Mouse (Mus musculus) MEL (cell line): ENCODE data around the gene Trim10. TPM values are rescaled to one million over a fixed set of nuclear protein-coding genes. Genes with fewer than 3 reads are reported as not detected.
"Not testable (repeated sequence)": the region's sequence is repeated elsewhere in the genome, so short reads cannot be mapped to it uniquely, and the experiment has no call there.

Experiments used
- DNase-seq: peaks from one replicate; pipeline ENCODE4 v3.0.0; 2011; ENCODE audit warnings: low read depth, low spot score
- H3K27ac ChIP-seq: 2 replicates; pipeline ENCODE4 v1.5.1; 2012; ENCODE audit warnings: low read depth, mild to moderate bottlenecking, control low read depth, low read length, moderate library complexity; ENCODE audit not compliant: control insufficient read depth
- H3K27me3 ChIP-seq, 2 experiments: fragments of 150-350 bp in 1 of 2; sonication (generic) in 1 of 2; 2 replicates each; pipeline ENCODE4 v1.6.1; 2012; ENCODE audit warnings: low read length in 2 of 2, mild to moderate bottlenecking in 2 of 2, improper control_type of control experiment in 1 of 2, moderate library complexity in 1 of 2; ENCODE audit not compliant: insufficient read depth in 2 of 2, control insufficient read depth in 1 of 2
- H3K36me3 ChIP-seq, 2 experiments: 2 replicates each; pipeline ENCODE4 v1.6.1; 2012 to 2014; ENCODE audit warnings: low read length in 2 of 2, improper control_type of control experiment in 1 of 2, inconsistent platforms in 1 of 2, mild to moderate bottlenecking in 1 of 2; ENCODE audit not compliant: insufficient read depth in 2 of 2, control insufficient read depth in 1 of 2
- H3K4me1 ChIP-seq, 2 experiments: fragments of 150-350 bp in 1 of 2; sonication (generic) in 1 of 2; 2 replicates each; pipeline ENCODE4 v1.6.1; 2012; ENCODE audit warnings: low read length in 2 of 2, improper control_type of control experiment in 1 of 2, mild to moderate bottlenecking in 1 of 2; ENCODE audit not compliant: insufficient read depth in 2 of 2, control insufficient read depth in 1 of 2
- H3K4me3 ChIP-seq, 2 experiments: fragments of 150-350 bp in 1 of 2; sonication (generic) in 1 of 2; 2 replicates each; pipeline ENCODE4 v1.5.1; 2012; ENCODE audit warnings: low read depth in 2 of 2, low read length in 2 of 2, mild to moderate bottlenecking in 2 of 2, moderate library complexity in 2 of 2, control low read depth in 1 of 2, improper control_type of control experiment in 1 of 2; ENCODE audit not compliant: control insufficient read depth in 1 of 2, insufficient read depth in 1 of 2
- H3K79me2 ChIP-seq: 2 replicates; pipeline ENCODE4 v1.6.1; 2012; ENCODE audit warnings: mild to moderate bottlenecking, low read length, moderate library complexity; ENCODE audit not compliant: control insufficient read depth, poor library complexity, insufficient read depth
- H3K9ac ChIP-seq: 2 replicates; pipeline ENCODE4 v1.6.1; 2012; ENCODE audit warnings: low read depth, mild to moderate bottlenecking, control low read depth, low read length, moderate library complexity; ENCODE audit not compliant: control insufficient read depth, poor library complexity, severe bottlenecking
- H3K9me3 ChIP-seq: fragments of 150-350 bp; sonication (generic); replicated peaks from 2 replicates; pipeline ENCODE4 v1.6.1; 2012; ENCODE audit warnings: mild to moderate bottlenecking, low read length, improper control_type of control experiment, moderate library complexity; ENCODE audit not compliant: insufficient read depth
- CHD1 ChIP-seq: IDR thresholded peaks from 2 replicates; pipeline ENCODE4 v1.6.1; 2012; ENCODE audit warnings: low read depth, mild to moderate bottlenecking, inconsistent platforms, low read length, improper control_type of control experiment
- CTCF ChIP-seq, 3 experiments: IDR thresholded peaks in 2 of 3; conservative IDR thresholded peaks in 1 of 3; 2 replicates each; pipeline ENCODE4 v1.5.1; 2011 to 2012; ENCODE audit warnings: low read length in 3 of 3, low read depth in 2 of 3, mild to moderate bottlenecking in 2 of 3, improper control_type of control experiment in 1 of 3, inconsistent platforms in 1 of 3, mixed read lengths in 1 of 3, moderate library complexity in 1 of 3; ENCODE audit not compliant: control insufficient read depth in 1 of 3, insufficient read depth in 1 of 3, poor library complexity in 1 of 3, severe bottlenecking in 1 of 3
- ETS1 ChIP-seq: IDR thresholded peaks from 2 replicates; pipeline ENCODE4 v1.6.1; 2012; ENCODE audit warnings: low read depth, mild to moderate bottlenecking, inconsistent platforms, low read length, improper control_type of control experiment, moderate library complexity
- GABPA ChIP-seq: IDR thresholded peaks from 2 replicates; pipeline ENCODE4 v1.6.1; 2012; ENCODE audit warnings: low read depth, mild to moderate bottlenecking, inconsistent platforms, low read length, improper control_type of control experiment, moderate library complexity
- HCFC1 ChIP-seq: IDR thresholded peaks from 2 replicates; pipeline ENCODE4 v1.6.1; 2012; ENCODE audit warnings: low read depth, mild to moderate bottlenecking, inconsistent platforms, low read length, improper control_type of control experiment, moderate library complexity
- MEF2A ChIP-seq: IDR thresholded peaks from 2 replicates; pipeline ENCODE4 v1.6.1; 2014; ENCODE audit warnings: low read depth, mild to moderate bottlenecking, inconsistent platforms, low read length, improper control_type of control experiment; ENCODE audit not compliant: poor library complexity, insufficient replicate concordance, severe bottlenecking; ENCODE audit errors: extremely low read depth
- NELFE ChIP-seq: IDR thresholded peaks from 2 replicates; pipeline ENCODE4 v1.6.1; 2011; ENCODE audit warnings: low read depth, low read length, improper control_type of control experiment
- SIN3A ChIP-seq: IDR thresholded peaks from 2 replicates; pipeline ENCODE4 v1.6.1; 2012; ENCODE audit warnings: low read length, improper control_type of control experiment, inconsistent platforms
- TBP ChIP-seq: IDR thresholded peaks from 2 replicates; pipeline ENCODE4 v1.8.0; 2011; ENCODE audit warnings: low read depth, low read length, improper control_type of control experiment
- UBTF ChIP-seq: IDR thresholded peaks from 2 replicates; pipeline ENCODE4 v1.6.1; 2012; ENCODE audit warnings: low read depth, mild to moderate bottlenecking, inconsistent platforms, low read length, improper control_type of control experiment, moderate library complexity, borderline replicate concordance; ENCODE audit not compliant: insufficient read depth
- ZKSCAN1 ChIP-seq: IDR thresholded peaks from 2 replicates; pipeline ENCODE4 v1.6.1; 2012; ENCODE audit warnings: low read depth, mild to moderate bottlenecking, inconsistent platforms, low read length, improper control_type of control experiment, moderate library complexity
- ZMIZ1 ChIP-seq: IDR thresholded peaks from 2 replicates; pipeline ENCODE4 v1.6.1; 2012; ENCODE audit warnings: low read depth, mild to moderate bottlenecking, inconsistent platforms, low read length, improper control_type of control experiment, moderate library complexity
- polyA plus RNA-seq, 2 experiments: library from polyadenylated mRNA; stranded (reverse) in 1 of 2; unstranded in 1 of 2; fragments of >175 nt in 1 of 2; fragments of >200 nt in 1 of 2; gene quantifications; 2 replicates each; pipeline versions ENCODE4 v1.2.1 to v1.2.4; 2012; ENCODE audit warnings: low replicate concordance in 2 of 2, low read depth in 1 of 2; ENCODE audit not compliant: insufficient read length in 2 of 2, insufficient read depth in 1 of 2, missing spikeins in 1 of 2
- total RNA-seq: library from RNA; depleted of rRNA; stranded (reverse); fragments of 300-350 nt; gene quantifications from 2 replicates; pipeline ENCODE4 v1.2.3, GENCODE M21; 2012

The Trim10 gene
- total and polyA plus RNA-seq, 3 experiments: 30.2 to 30.4 TPM; not detected in 1

DNA sequence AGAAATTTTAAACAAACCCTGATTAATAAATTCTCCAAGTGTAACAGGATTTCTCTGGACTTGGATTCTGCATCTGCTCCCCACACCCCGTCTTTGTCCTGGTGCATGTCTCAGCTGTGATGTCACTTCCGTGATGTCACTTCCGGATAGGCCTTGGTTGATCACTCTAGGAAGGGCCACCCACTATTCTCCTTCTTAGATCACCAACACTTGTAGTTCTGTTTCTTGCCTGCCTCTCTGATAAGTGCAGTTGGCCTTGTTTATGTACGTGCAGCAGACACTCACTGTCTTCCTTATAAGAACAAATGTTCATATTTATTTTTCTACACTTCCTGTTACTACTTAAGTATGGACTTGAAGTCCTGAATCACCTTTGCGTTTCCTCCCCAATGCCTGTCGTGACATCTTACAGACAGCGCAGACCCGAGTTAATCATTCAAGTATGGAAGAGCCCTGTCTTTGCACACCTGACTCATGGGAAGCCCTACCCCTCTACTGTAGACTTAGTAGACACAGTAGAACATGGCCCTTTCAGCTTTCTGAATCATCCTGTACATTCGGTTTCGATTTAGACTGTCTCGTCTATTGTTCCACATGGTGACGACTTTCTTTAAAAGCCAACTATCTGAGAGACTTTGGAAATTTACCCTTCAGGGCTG, 15.9 kb downstream of the Trim10 start:
- no peak overlapping the region for H3K27ac ChIP-seq
- H3K4me3 ChIP-seq: no peak overlapping the region
- H3K27me3 ChIP-seq: no peaks in the 10 kb centered on the region; a peak in 1 of 4 replicates
- peaks cover 0 to 4% of the 10 kb centered on the region in 2 experiments; a peak in 2 of 4 replicates for H3K36me3 ChIP-seq
- H3K9me3 ChIP-seq: no peaks in the 10 kb centered on the region
- no peak overlapping the region for H3K9ac ChIP-seq
- H3K79me2 ChIP-seq: no peaks in the 10 kb centered on the region
- peaks cover 0 to 2% of the 10 kb centered on the region in 2 experiments; a peak in 1 of 4 replicates for H3K4me1 ChIP-seq
- TF ChIP-seq GABPA (no peak), SIN3A (no peak), CHD1 (no peak), CTCF (IDR thresholded peaks at IDR 0.05 in 2 of 3, conservative IDR thresholded peaks at IDR 0.05 in 1 of 3; ENCODE audit: control insufficient read depth in 1 of 3, insufficient read depth in 1 of 3, low read depth in 2 of 3, low read length in 3 of 3, poor library complexity in 1 of 3, severe bottlenecking in 1 of 3) (no peak), UBTF (no peak)
- TF ChIP-seq, all 39 proteins: peak for 0
- no peak for DNase-seq

DNA sequence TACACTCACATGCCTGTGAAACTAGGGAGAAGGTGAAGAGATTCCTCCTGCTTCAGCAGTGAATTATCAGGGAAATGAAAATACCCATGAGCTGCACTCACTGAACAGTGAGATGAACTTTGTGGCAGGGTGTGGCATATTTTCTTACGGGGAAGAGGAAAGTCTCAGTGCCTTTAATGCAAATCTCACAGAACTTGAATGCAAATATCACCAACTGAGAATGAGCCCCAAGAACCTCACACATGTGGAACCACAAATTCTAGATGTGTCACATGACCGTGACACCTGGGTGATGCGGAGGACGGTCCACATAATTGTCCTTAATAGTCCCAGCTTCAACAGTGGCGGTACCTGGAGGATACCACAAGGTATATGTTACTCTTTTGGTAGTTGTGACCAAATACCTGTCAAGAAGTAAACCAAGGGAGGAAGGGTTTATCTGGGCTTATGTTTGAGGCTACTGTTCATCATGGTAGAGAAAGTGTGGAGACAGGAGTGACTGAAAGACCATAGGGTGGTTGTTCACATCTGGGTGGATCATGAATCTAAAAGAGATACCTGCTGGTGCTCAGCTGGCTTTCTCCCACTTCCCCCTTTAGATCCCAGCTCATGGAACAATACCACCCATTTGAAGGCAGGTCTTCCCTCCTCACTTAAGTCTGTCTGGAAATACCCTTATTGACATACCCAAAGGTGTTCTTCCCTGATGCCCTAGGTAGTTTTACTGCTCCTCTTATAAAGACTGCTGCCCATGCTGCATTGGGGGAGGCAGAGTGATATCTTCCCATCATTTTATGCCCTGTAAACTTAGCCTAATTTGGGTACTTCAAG, 20.9 kb downstream of the Trim10 start, which contains the start of gene Trim40:
Trim40 (minus strand) TSS at position 51 of the 831 bp plus-strand sequence.
- no peak for TF ChIP-seq CHD1
- no peak for TF ChIP-seq ZKSCAN1
- no peak for TF ChIP-seq TBP
- no peak for TF ChIP-seq NELFE
- TF ChIP-seq ETS1: no peak
- TF ChIP-seq HCFC1: no peak
- TF ChIP-seq UBTF: no peak
- TF ChIP-seq ZMIZ1: no peak
- no peak for TF ChIP-seq MEF2A
- TF ChIP-seq, all 39 proteins: peak for 0
- H3K9ac ChIP-seq: no peak within 1 kb of the TSS
- H3K27ac ChIP-seq: no peak within 1 kb of the TSS
- no peaks in the 10 kb centered on the region for H3K9me3 ChIP-seq
- H3K4me3 ChIP-seq: no peak within 1 kb of the TSS
- DNase-seq: no peak
- H3K79me2 ChIP-seq: no peaks in the 10 kb centered on the region
- H3K4me1 ChIP-seq: peaks cover 0 to 12% of the 10 kb centered on the region in 2 experiments; a peak in 2 of 4 replicates
- H3K27me3 ChIP-seq: peaks cover 0 to 1% of the 10 kb centered on the region in 2 experiments; a peak in 3 of 4 replicates
- peaks cover 0 to 14% of the 10 kb centered on the region in 2 experiments; a peak in 2 of 4 replicates for H3K36me3 ChIP-seq

DNA sequence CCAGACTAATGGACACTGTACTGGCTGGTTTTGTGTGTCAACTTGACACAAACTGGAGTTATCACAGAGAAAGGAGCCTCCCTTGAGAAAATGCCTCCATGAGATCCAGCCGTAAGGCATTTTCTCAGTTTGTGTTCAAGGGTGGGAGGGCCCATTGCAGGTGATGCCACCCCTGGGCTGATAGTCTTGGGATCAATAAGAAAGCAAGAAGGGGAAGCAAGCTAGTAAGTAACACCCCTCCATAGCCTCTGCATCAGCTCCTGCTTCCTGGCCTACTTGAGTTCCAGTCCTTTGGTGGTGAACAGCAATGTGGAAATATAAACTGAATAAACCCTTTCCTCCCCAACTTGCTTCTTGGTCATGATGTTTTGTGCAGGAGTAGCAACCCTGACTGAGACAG, 22.1 kb downstream of the Trim10 start:
- not testable (repeated sequence) for H3K9ac ChIP-seq, H3K27me3 ChIP-seq, H3K4me3 ChIP-seq, H3K79me2 ChIP-seq, DNase-seq, H3K9me3 ChIP-seq, H3K27ac ChIP-seq
- H3K4me1 ChIP-seq: peaks cover 0 to 12% of the 10 kb centered on the region in 2 experiments; a peak in 2 of 4 replicates
- peaks cover 0 to 14% of the 10 kb centered on the region in 2 experiments; a peak in 2 of 4 replicates for H3K36me3 ChIP-seq
